Mouse (Mus musculus) neural tube, embryonic 14.5 days (tissue): ENCODE measurements around the gene Scml4. TPM values are rescaled to one million over a fixed set of nuclear protein-coding genes. Genes with fewer than 3 reads are reported as not detected.

ENCODE experiments used
- ATAC-seq: fragments of 200-750 bp; cut with Nextera tagmentation; 2 replicates; pipeline ENCODE4 v1.8.0; 2017; ENCODE audit warnings: low read depth, mild to moderate bottlenecking, moderate TSS enrichment, moderate library complexity
- H3K27ac ChIP-seq: fragments of 300-500 bp; sonication (generic); 2 replicates; pipeline ENCODE4 v1.5.1; 2014; ENCODE audit warnings: low read depth, mild to moderate bottlenecking, control low read depth, low read length, moderate library complexity, mixed read lengths
- H3K27me3 ChIP-seq: fragments of 300-500 bp; sonication (generic); 2 replicates; pipeline ENCODE4 v1.6.1; 2014; ENCODE audit warnings: low read length; ENCODE audit not compliant: control insufficient read depth, insufficient read depth
- H3K36me3 ChIP-seq: fragments of 300-500 bp; sonication (generic); 2 replicates; pipeline ENCODE4 v1.6.1; 2014; ENCODE audit warnings: low read length, mixed read lengths; ENCODE audit not compliant: control insufficient read depth, insufficient read depth
- H3K4me1 ChIP-seq: fragments of 300-500 bp; sonication (generic); 2 replicates; pipeline ENCODE4 v1.6.1; 2014; ENCODE audit warnings: low read length; ENCODE audit not compliant: control insufficient read depth, insufficient read depth
- H3K4me2 ChIP-seq: fragments of 300-500 bp; sonication (generic); 2 replicates; pipeline ENCODE4 v1.6.1; 2014; ENCODE audit warnings: mild to moderate bottlenecking, low read depth, low read length, control low read depth
- H3K4me3 ChIP-seq: fragments of 300-500 bp; sonication (generic); 2 replicates; pipeline ENCODE4 v1.5.1; 2014; ENCODE audit warnings: low read depth, low read length, control low read depth, mixed read lengths
- H3K9ac ChIP-seq: fragments of 300-500 bp; sonication (generic); replicated peaks from 2 replicates; pipeline ENCODE4 v1.6.1; 2014; ENCODE audit warnings: low read depth, mild to moderate bottlenecking, control low read depth, low read length, mixed read lengths
- H3K9me3 ChIP-seq: fragments of 300-500 bp; sonication (generic); 2 replicates; pipeline ENCODE4 v1.6.1; 2016; ENCODE audit warnings: low read length; ENCODE audit not compliant: control insufficient read depth
- WGBS: fragments of 180-500 bp; shearing (Covaris S2); extraction: QIAGEN DNeasy Blood & Tissue Kit; methylation state at CpG from one replicate; pipeline ENCODE4 v1.1.7; 2014; 5-methylcytosine and 5-hydroxymethylcytosine counted together
- polyA plus RNA-seq: library from polyadenylated mRNA; unstranded; fragments of >200 nt; fragmentation: Nextera tagmentation; extraction: Ambion mirVana; gene quantifications from 2 replicates; pipeline ENCODE4 v1.2.1, GENCODE M21; 2014

Gene Scml4
- polyA plus RNA-seq, 1 experiment from 2014 or later, result 7.4 TPM

DNA sequence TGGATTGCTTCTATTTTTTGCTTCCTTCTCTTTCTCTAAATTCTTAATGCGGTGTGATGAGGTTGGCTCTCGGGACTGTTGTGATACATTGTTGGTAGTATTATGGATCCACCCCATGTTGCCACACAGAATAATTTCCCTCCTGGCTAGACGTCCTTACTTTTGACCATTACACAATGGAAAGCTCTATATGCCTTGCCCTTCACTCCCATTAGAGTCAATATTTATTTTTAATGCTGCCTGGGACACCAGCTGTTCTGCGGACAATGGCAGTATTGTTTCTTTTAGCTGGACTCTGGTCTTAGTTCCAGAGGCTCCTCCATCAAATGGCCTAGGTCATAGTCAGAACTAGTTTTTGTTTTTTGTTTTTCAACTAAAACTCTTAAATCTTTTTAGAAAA is 32.1 kb downstream of the Scml4 start:
- H3K4me2 ChIP-seq, result no peak overlapping the region
- H3K9ac ChIP-seq, result no peak overlapping the region
- no peaks in the 10 kb centered on the region for H3K36me3 ChIP-seq
- H3K4me3 ChIP-seq, result no peak overlapping the region
- H3K4me1 ChIP-seq, result no peaks in the 10 kb centered on the region
- no peak overlapping the region for H3K27ac ChIP-seq
- no peaks in the 10 kb centered on the region for H3K9me3 ChIP-seq
- no peaks in the 10 kb centered on the region for H3K27me3 ChIP-seq
- 45% methylated on average over 4 of the region's 4 CpGs for WGBS
- no peak for ATAC-seq

DNA sequence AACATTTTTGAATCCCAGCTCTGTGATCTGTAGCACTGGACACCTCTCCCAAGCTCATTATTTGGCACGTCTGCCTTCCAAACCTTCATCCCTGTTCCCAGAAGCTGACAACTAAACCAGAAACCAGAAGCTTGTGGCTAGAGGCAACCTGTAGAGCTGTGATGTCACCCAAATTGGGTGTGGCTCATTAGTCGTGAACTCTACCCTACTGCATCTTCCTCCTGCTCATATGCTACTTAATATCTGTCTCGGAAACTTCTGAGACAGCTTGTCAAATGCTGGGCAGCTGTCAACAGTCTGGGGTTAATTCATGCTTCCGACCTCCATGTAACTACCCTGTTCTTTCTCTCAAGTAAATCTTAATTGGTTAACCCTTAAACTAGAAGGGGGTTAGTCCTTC is 32.8 kb downstream of the Scml4 start:
- no peak overlapping the region for H3K4me2 ChIP-seq
- WGBS, result 86% methylated on average over 4 of the region's 4 CpGs
- no peaks in the 10 kb centered on the region for H3K9me3 ChIP-seq
- no peaks in the 10 kb centered on the region for H3K36me3 ChIP-seq
- ATAC-seq, result no peak
- no peak overlapping the region for H3K9ac ChIP-seq
- no peak overlapping the region for H3K27ac ChIP-seq
- H3K4me3 ChIP-seq, result no peak overlapping the region
- H3K27me3 ChIP-seq, result no peaks in the 10 kb centered on the region
- no peaks in the 10 kb centered on the region for H3K4me1 ChIP-seq

DNA sequence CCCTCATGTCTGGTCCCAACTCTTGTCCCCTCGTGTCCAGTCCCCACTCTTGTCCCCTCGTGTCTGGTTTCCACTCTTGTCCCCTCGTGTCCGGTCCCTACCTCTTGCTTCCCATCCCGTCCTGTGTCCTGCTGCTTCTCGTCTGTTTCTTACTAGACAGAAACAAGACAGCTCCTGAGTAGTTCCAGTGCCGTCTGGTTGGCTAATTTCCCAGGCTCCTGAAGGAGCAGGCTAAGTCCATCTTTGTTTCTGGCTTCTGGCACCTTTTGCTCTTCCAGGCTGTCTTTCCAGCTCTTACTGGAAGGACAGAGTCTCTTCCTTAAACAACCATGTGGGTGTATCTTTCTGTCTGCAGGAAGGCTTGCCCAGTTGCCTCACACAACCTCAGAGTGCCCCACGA is 33.7 kb downstream of the Scml4 start:
- Histone ChIP-seq H3K36me3 (no peaks in the 10 kb centered on the region), H3K9me3 (no peaks in the 10 kb centered on the region), H3K27me3 (no peaks in the 10 kb centered on the region), H3K4me1 (no peaks in the 10 kb centered on the region), H3K27ac (no peak overlapping the region), H3K9ac (no peak overlapping the region), H3K4me3 (no peak overlapping the region), H3K4me2 (no peak overlapping the region)
- no peak for ATAC-seq
- WGBS, result 84% methylated on average over 8 of the region's 8 CpGs

DNA sequence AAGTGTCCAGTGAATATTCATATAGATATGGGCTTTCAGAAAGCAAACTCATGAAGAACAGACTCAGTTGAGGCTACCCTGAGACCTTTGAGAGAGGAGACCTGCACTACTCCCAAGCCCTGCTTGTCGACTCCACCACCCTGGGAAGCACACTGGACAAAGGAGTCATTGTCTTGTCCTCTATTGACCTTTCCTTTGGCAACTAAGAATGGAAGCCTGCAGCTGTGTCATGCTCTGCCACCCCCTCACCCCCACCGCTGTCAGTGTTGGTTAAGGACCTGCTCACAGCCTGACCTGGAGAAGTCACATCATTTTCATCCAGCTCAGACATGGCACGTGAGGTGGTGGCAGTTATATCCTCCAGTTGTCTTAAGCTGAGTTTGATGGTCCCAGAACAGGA is 34.1 kb downstream of the Scml4 start:
- no peaks in the 10 kb centered on the region for H3K9me3 ChIP-seq
- H3K4me1 ChIP-seq, result no peaks in the 10 kb centered on the region
- ATAC-seq, result no peak
- H3K4me2 ChIP-seq, result no peak overlapping the region
- H3K36me3 ChIP-seq, result no peaks in the 10 kb centered on the region
- no peak overlapping the region for H3K27ac ChIP-seq
- no peaks in the 10 kb centered on the region for H3K27me3 ChIP-seq
- WGBS, result 39% methylated on average over 3 of the region's 3 CpGs
- no peak overlapping the region for H3K4me3 ChIP-seq
- no peak overlapping the region for H3K9ac ChIP-seq

DNA sequence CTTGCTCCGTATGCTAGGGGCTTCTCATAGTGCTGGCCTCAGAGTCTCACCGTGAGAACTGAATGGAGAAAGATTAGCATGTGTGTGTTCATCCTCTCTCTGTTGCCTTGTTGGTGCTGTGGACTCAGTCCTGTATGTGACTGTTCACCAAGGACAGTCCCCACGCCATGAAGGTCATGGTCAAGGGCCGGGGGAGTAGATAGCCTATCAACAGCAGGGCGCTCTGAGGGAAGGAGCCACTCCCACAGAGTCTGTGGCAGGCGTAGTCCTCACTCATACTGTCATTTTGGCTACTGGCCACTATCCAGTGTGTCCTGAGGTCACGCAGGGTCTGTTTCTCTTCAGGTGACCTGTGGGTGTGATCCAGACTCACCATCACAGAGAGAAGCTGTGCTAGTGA is 34.5 kb downstream of the Scml4 start:
- Histone ChIP-seq H3K9ac (no peak overlapping the region), H3K27ac (no peak overlapping the region), H3K4me2 (no peak overlapping the region), H3K27me3 (no peaks in the 10 kb centered on the region), H3K9me3 (no peaks in the 10 kb centered on the region), H3K36me3 (no peaks in the 10 kb centered on the region), H3K4me3 (no peak overlapping the region), H3K4me1 (no peaks in the 10 kb centered on the region)
- no peak for ATAC-seq
- WGBS, result 88% methylated on average over 7 of the region's 7 CpGs

DNA sequence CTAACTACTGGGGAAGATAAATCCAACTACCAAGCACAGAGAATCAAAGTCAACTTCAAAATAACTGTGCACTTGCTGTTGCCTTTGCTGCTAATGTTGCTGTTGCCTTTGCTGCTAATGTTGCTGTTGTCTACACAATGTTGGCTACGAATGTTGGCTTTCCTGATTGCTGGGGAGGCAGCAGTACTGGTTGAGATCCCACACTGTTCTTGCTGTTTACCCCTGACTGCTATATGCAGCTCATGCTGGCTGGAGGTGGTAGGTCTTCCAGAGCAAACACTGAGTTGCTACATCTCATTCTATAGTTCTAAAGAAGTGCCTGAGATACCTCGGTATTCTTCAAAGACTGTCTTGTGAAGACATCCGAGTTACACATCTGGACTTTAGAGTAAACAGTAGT is 36.5 kb downstream of the Scml4 start:
- H3K27ac ChIP-seq, result no peak overlapping the region
- no peak for ATAC-seq
- 93% methylated on average over 3 of the region's 3 CpGs for WGBS

DNA sequence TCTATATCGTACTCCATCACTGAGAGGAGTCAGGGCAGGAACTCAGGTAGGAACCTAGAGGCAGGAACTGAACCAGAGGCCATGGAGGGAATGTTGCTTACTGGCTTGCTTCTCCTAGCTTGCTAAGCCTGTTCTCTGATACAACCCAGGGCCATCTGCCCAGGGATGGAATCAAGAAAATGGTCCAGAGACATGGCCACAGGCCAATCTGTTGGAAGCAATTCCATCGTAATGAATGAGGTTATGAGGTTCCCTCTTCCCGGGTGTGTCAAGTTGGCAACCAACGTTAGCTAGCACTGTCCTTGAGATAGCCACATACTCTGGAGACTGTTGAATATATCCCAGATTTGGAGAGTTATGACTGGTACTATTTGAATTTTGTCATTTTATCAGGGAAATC is 37.0 kb downstream of the Scml4 start:
- no peak overlapping the region for H3K27ac ChIP-seq
- no peaks in the 10 kb centered on the region for H3K4me1 ChIP-seq
- no peak for ATAC-seq
- H3K27me3 ChIP-seq, result no peaks in the 10 kb centered on the region
- H3K9ac ChIP-seq, result no peak overlapping the region
- H3K36me3 ChIP-seq, result no peaks in the 10 kb centered on the region
- H3K4me2 ChIP-seq, result no peak overlapping the region
- no peaks in the 10 kb centered on the region for H3K9me3 ChIP-seq
- H3K4me3 ChIP-seq, result no peak overlapping the region
- WGBS, result 90% methylated on average over 4 of the region's 4 CpGs

More for the DNA sequence above, 36.5 kb downstream of the Scml4 start:
- H3K4me2 ChIP-seq, result no peak overlapping the region
- no peak overlapping the region for H3K4me3 ChIP-seq
- no peaks in the 10 kb centered on the region for H3K9me3 ChIP-seq
- no peaks in the 10 kb centered on the region for H3K4me1 ChIP-seq
- no peaks in the 10 kb centered on the region for H3K27me3 ChIP-seq
- H3K36me3 ChIP-seq, result no peaks in the 10 kb centered on the region
- H3K9ac ChIP-seq, result no peak overlapping the region

DNA sequence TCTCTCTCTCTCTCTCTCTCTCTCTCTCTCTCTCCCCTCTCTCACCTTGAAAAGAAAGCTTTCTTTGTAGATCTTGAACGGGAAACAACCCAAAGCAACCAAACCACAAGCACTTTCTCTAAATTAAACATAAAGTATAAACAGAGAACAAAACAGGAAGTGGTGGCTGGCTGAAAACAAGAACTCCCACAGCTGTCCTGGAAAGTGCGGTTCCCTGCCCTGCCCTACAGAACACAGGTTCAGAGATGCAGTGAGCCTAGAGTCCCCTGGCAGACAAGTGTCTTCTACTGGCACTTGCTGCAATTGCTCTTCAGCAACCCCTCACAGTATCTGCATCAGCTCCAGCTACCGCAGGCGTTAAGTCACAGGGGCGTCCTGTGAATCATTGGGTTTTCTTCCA is 37.5 kb downstream of the Scml4 start:
- WGBS, result 86% methylated on average over 5 of the region's 5 CpGs

DNA sequence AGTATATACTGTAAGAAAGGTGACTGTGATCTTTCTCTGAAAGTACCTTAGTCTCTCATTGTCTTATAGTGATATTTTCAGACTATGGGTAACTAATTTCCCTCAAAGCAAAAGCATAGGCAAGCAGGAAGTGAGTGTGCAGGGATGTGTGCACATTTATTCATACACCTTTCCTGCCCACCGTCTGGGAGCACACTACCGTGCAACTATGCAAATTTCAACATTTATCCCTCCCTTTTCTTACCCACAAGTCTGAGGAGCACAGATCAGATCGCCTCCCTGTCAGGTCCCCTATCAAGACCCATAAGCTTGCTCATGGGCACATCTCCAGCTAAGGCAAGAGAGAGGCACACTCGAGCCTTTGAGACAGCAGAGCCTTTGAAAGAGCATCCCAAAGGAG is 41.2 kb downstream of the Scml4 start:
- H3K9me3 ChIP-seq, result no peaks in the 10 kb centered on the region
- H3K4me3 ChIP-seq, result no peak overlapping the region
- H3K9ac ChIP-seq, result no peak overlapping the region
- H3K36me3 ChIP-seq, result no peaks in the 10 kb centered on the region
- H3K4me2 ChIP-seq, result no peak overlapping the region
- H3K4me1 ChIP-seq, result no peaks in the 10 kb centered on the region
- 75% methylated on average over 4 of the region's 4 CpGs for WGBS
- H3K27me3 ChIP-seq, result no peaks in the 10 kb centered on the region
- no peak for ATAC-seq
- no peak overlapping the region for H3K27ac ChIP-seq

More for the DNA sequence above, 37.5 kb downstream of the Scml4 start:
- no peak for ATAC-seq
- no peaks in the 10 kb centered on the region for H3K9me3 ChIP-seq
- no peak overlapping the region for H3K9ac ChIP-seq
- no peak overlapping the region for H3K4me2 ChIP-seq
- no peaks in the 10 kb centered on the region for H3K4me1 ChIP-seq
- H3K4me3 ChIP-seq, result no peak overlapping the region
- H3K27me3 ChIP-seq, result no peaks in the 10 kb centered on the region
- H3K27ac ChIP-seq, result no peak overlapping the region
- H3K36me3 ChIP-seq, result no peaks in the 10 kb centered on the region

DNA sequence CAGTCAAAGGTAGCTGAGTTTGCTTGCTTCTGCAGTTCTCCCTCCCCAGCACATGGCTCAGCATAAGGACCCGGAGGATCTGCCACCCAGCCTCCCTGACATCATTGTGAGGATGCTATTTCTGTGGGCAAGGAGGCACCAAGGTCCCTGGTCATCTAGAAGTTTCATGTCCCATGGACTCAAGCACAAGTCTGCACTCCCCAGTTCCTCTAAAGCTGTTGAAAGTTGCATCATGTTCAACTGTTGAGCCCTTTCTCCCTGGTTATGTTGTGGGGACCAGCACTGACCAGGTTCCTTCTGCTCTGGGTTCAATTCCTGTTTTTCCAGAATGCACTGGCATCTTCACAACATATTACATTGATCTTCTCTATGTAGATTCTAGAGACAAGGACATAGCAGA is 42.9 kb downstream of the Scml4 start:
- Histone ChIP-seq H3K4me2 (no peak overlapping the region), H3K27me3 (no peaks in the 10 kb centered on the region), H3K4me1 (no peaks in the 10 kb centered on the region), H3K9ac (no peak overlapping the region), H3K27ac (no peak overlapping the region), H3K9me3 (no peaks in the 10 kb centered on the region), H3K36me3 (no peaks in the 10 kb centered on the region), H3K4me3 (no peak overlapping the region)
- no peak for ATAC-seq
- WGBS, result 81% methylated on average over 1 of the region's 1 CpGs
